Mouse (Mus musculus): Measurements from ENCODE around the gene Sumo1. TPM values are rescaled to one million over a fixed set of nuclear protein-coding genes. Genes with fewer than 3 reads are reported as not detected.
A peak's percentile ranks its signal among the peaks of the same experiment; 100 is the strongest.

Sumo1 gene
- polyA plus RNA-seq, 1 experiment from 2014 or later: 254 TPM

DNA sequence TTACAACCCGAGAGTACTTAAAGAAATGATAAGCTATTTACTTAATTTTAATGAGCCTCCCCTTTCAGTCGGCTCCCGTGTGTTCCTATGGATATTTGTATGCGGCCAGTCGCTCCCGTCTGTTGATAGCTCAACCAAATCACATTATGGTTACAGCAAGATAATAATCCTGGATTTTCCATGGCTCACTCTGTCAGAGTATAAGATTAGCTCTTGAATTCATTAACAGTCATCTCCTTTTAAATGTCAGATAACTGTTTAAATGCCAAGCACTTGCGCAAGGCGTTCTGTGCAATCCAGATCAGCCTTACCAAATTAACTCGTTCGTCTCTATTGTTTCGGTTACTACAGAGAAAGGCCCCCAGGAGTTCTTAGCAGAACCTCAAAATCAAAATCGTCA, 77.8 kb downstream of the Sumo1 start:
- Histone ChIP-seq H3K36me3 (no peaks in the 10 kb centered on the region), H3K4me1 (replicated peaks) (peaks cover 7% of the 10 kb centered on the region; the same call in 1 of the 2 replicates), H3K9ac (no peak overlapping the region), H3K4me3 (peak overlapping the region; percentile 14; the same call in 1 of the 2 replicates), H3K9me3 (replicated peaks) (no peaks in the 10 kb centered on the region), H3K27me3 (replicated peaks) (peaks cover 64% of the 10 kb centered on the region), H3K27ac (ENCODE audit: poor library complexity, severe bottlenecking) (no peak overlapping the region), H3K4me2 (peak overlapping the region; percentile 46)
- ATAC-seq (ENCODE audit: insufficient number of reproducible peaks, low FRiP score): no peak
- WGBS: 27% methylated on average over 12 of the region's 12 CpGs

DNA sequence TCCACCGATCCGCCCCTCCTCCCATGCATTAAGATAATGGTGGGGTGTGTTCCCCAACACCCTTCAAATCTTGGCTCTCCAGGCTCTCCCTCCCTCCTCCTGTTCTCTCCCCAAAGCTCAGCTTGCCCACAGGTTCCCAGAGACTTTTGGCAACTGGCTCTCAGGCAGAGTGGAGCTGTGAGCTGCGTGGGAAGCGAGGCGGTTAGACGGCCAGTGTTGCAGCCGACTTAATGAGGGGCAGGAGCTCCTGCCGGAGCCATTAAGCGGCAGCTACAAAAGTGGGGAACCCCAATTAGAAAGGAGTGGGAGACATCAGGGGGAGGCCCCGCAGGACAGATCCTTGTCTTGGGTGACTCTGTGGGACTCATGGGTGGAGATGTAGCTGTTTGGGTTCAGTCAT, 78.3 kb downstream of the Sumo1 start:
- H3K4me1 ChIP-seq (replicated peaks): peaks cover 7% of the 10 kb centered on the region; the same call in 1 of the 2 replicates
- peak overlapping the region; percentile 46 for H3K4me2 ChIP-seq
- peaks cover 59% of the 10 kb centered on the region for H3K27me3 ChIP-seq (replicated peaks)
- no peaks in the 10 kb centered on the region for H3K9me3 ChIP-seq (replicated peaks)
- ATAC-seq (ENCODE audit: insufficient number of reproducible peaks, low FRiP score): no peak
- no peak overlapping the region for H3K27ac ChIP-seq (ENCODE audit: poor library complexity, severe bottlenecking)
- H3K4me3 ChIP-seq: peak overlapping the region; percentile 14
- H3K9ac ChIP-seq: no peak overlapping the region
- no peaks in the 10 kb centered on the region for H3K36me3 ChIP-seq
- 8% methylated on average over 10 of the region's 10 CpGs for WGBS

- WGBS: 74% methylated on average over 1 of the region's 1 CpGs
- Histone ChIP-seq H3K4me3 (no peak overlapping the region), H3K27me3 (replicated peaks) (peaks cover 44% of the 10 kb centered on the region)
These were observed 81.4 kb downstream of the Sumo1 start for GRCm38 (mm10) chr1:59589271-59589670.

DNA sequence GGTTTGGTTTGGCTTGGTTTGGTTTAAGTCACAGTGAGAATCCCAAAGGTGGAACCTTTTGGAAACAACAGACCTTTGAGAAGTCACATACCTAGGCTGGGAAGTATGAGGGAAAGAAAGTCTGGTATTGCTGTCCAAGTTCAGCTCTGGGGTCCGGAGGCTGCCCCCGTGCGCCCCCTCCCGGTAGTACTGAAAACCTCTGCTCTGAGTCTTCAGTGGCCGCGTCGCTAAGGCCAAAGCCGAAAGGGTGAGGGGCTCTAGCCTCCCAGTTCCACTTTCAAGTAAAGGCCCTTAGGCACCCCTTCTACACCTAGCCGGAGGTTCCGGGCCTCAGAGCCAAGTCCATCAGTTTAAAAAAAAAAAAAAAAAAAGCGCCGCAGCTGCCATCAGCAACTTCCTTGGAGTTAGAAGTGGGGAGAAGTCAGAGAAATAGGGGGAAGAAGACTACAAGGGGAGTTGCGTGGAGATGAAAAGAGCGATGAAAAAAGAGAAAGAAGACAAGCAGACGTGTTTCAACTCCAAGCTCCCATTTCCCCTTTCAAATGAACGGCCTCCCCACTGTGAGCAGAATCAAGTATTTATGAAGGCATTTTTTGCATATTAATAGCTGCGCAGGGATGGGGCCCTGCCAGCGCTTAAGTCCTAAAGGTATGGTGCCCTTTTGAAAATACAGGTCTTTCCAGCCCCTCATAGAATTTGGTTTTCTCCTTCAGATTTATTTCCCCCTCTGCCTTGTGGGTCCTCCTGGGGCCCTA, 85.8 kb downstream of the Sumo1 start:
- no peak overlapping the region for H3K27ac ChIP-seq (ENCODE audit: poor library complexity, severe bottlenecking)
- H3K4me1 ChIP-seq (replicated peaks): peaks cover 13% of the 10 kb centered on the region
- no peaks in the 10 kb centered on the region for H3K36me3 ChIP-seq
- H3K27me3 ChIP-seq (replicated peaks): peaks cover 25% of the 10 kb centered on the region
- H3K4me3 ChIP-seq: 0 out of 2 replicates have a peak overlapping the region, but pooled peaks have one; percentile 15
- peak overlapping the region; percentile 27; the same call in 1 of the 2 replicates for H3K9ac ChIP-seq
- no peaks in the 10 kb centered on the region for H3K9me3 ChIP-seq (replicated peaks)
- no peak for ATAC-seq (ENCODE audit: insufficient number of reproducible peaks, low FRiP score)
- peak overlapping the region; percentile 53 for H3K4me2 ChIP-seq
- WGBS: 14% methylated on average over 18 of the region's 18 CpGs

More at GRCm38 (mm10) chr1:59589271-59589670, 81.4 kb downstream of the Sumo1 start:
- H3K36me3 ChIP-seq: no peaks in the 10 kb centered on the region
- ATAC-seq (ENCODE audit: insufficient number of reproducible peaks, low FRiP score): no peak
- H3K4me1 ChIP-seq (replicated peaks): peaks cover 7% of the 10 kb centered on the region; the same call in 1 of the 2 replicates
- H3K27ac ChIP-seq (ENCODE audit: poor library complexity, severe bottlenecking): no peak overlapping the region
- no peak overlapping the region for H3K9ac ChIP-seq
- no peak overlapping the region for H3K4me2 ChIP-seq
- no peaks in the 10 kb centered on the region for H3K9me3 ChIP-seq (replicated peaks)

DNA sequence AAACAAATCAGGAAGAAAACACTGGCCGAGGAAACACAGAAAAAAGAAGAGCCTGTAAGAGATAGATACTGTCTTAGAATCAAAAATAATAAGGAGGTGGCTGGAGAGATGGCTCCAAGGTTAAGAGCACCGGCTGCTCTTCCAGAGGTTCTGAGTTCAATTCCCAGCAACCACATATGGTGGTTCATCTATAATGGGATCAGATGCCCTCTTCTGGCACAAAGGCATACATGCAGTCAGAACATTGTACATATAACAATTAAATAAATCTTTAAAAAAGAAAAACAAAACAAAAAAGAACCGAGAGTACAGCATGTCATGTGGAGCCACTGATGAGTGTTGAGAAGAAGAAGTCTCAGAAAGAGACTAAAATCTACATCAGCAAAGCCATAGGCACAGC, 89.8 kb downstream of the Sumo1 start:
- ATAC-seq (ENCODE audit: insufficient number of reproducible peaks, low FRiP score): no peak
- 0 out of 2 replicates have a peak overlapping the region, but pooled peaks have one; percentile 38 for H3K27ac ChIP-seq (ENCODE audit: poor library complexity, severe bottlenecking)
- WGBS: 82% methylated on average over 3 of the region's 3 CpGs

DNA sequence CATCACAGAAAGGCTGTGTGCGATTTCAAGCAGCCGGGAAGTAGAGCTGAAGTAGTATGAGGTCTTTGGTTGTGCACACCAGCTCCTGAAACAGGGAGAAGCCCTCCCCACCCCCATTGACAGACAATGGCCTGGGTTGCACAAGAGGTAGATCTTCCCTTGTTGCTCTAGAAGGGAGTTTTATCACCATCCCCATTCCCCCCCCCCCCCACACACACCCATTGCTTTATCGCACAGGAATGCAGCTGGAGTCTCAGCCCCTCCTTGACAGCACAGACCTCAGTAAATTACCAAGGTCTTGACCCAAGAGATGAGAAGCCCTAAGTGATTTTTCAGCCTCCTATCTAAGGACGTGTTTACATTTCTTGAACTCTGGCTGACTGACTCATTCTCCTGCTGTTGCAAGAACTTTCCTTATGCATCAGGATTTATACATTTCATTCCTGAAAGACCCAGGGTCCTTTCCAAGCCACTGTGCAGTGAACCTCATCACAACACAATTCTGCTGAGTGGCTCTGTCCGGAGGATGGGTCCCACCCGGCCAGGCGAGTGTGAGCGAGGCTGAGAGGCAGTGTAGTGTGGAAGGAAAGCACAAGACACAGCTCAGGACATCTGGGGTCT, 90.4 kb downstream of the Sumo1 start:
- H3K27ac ChIP-seq (ENCODE audit: poor library complexity, severe bottlenecking): peak overlapping the region; percentile 38; the same call in 1 of the 2 replicates
- ATAC-seq (ENCODE audit: insufficient number of reproducible peaks, low FRiP score): peak; percentile 53
- 15% methylated on average over 8 of the region's 8 CpGs for WGBS
- H3K4me1 ChIP-seq (replicated peaks): peaks cover 25% of the 10 kb centered on the region
- H3K9me3 ChIP-seq (replicated peaks): no peaks in the 10 kb centered on the region
- H3K36me3 ChIP-seq: no peaks in the 10 kb centered on the region
- H3K9ac ChIP-seq: no peak overlapping the region
- H3K4me3 ChIP-seq: no peak overlapping the region
- H3K4me2 ChIP-seq: peak overlapping the region; percentile 26
- peaks cover 23% of the 10 kb centered on the region; the same call in 1 of the 2 replicates for H3K27me3 ChIP-seq (replicated peaks)

More for the DNA sequence above, 89.8 kb downstream of the Sumo1 start:
- Histone ChIP-seq H3K9ac (no peak overlapping the region), H3K9me3 (replicated peaks) (no peaks in the 10 kb centered on the region), H3K4me2 (no peak overlapping the region), H3K27me3 (replicated peaks) (peaks cover 26% of the 10 kb centered on the region), H3K4me1 (replicated peaks) (peaks cover 25% of the 10 kb centered on the region), H3K36me3 (no peaks in the 10 kb centered on the region), H3K4me3 (no peak overlapping the region)

DNA sequence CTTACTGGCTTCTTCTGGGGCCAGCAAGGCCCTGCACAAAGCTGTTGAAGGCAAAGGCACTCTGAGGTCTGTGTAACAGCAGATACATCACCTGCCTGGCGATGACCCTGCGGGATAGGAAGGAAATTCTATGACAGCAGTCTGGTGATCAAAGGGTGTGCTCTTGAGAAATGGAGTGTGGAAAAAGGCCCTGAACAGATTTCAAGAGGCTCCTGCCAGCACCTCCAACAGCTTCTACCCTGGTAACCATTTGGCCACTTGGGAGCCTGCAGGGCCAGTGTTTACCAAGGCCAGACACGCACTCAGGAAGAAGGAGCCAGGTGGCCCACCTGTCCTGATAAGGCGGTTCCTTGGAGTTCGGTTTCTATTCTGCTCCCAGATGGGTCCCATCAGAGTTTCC, 91.3 kb downstream of the Sumo1 start:
- no peak overlapping the region for H3K27ac ChIP-seq (ENCODE audit: poor library complexity, severe bottlenecking)
- no peak for ATAC-seq (ENCODE audit: insufficient number of reproducible peaks, low FRiP score)
- no peak overlapping the region for H3K4me2 ChIP-seq
- H3K4me3 ChIP-seq: no peak overlapping the region
- 20% methylated on average over 5 of the region's 5 CpGs for WGBS
- no peaks in the 10 kb centered on the region for H3K9me3 ChIP-seq (replicated peaks)
- H3K9ac ChIP-seq: no peak overlapping the region
- H3K4me1 ChIP-seq (replicated peaks): peaks cover 25% of the 10 kb centered on the region
- H3K36me3 ChIP-seq: no peaks in the 10 kb centered on the region
- H3K27me3 ChIP-seq (replicated peaks): peaks cover 23% of the 10 kb centered on the region; the same call in 1 of the 2 replicates

- Histone ChIP-seq H3K4me3 (no peak overlapping the region), H3K27me3 (replicated peaks) (peaks cover 23% of the 10 kb centered on the region), H3K9me3 (replicated peaks) (no peaks in the 10 kb centered on the region), H3K4me1 (replicated peaks) (peaks cover 25% of the 10 kb centered on the region), H3K9ac (no peak overlapping the region), H3K36me3 (no peaks in the 10 kb centered on the region), H3K4me2 (no peak overlapping the region), H3K27ac (ENCODE audit: poor library complexity, severe bottlenecking) (no peak overlapping the region)
- ATAC-seq (ENCODE audit: insufficient number of reproducible peaks, low FRiP score): no peak
- WGBS: 53% methylated on average over 4 of the region's 4 CpGs
These were observed 91.9 kb downstream of the Sumo1 start for GRCm38 (mm10) chr1:59578770-59579169.

DNA sequence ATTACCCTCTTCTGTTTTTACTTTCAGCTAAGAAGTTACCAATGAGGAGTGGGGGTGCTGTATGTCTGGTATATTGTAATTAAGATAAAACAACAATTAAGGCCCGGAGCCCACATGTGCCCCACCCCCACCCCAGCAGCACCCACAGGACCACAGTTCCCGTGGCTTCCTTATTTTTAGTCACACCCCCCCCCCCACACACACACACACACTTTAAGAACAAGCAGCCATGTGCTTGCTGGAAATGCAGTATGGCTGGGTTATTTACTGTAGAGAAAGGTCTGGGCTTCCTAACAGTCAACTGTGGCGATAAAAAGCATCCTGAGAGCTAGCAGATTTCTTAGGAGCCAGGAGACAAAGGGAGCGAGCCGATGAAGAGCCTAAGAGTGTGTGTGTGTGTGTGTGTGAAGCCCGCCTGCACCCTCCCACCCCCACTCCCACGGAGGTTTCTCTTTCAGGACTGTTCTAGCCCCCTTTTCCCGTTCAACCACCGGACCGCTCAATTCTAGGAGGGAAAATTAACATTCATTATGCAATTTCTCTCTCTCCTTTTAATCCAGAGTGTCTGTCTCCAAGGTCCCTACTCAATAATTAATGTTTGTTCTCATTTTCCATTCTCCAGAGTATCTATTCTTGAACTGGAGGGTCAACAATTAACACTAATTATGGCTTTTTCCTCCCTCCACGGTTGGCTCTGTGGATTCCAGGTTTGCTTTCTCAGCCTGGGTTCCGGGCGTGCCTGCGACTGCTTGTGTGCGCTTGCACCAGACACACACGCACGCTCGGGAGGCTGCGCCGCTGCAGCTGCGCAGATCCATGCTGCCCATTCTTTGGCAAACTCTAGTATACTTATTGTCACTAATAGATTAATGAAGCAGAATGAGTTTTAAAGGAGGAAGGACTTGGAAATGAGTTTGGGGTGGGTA, 96.1 kb downstream of the Sumo1 start:
- no peak for ATAC-seq (ENCODE audit: insufficient number of reproducible peaks, low FRiP score)
- peak overlapping the region; percentile 56 for H3K4me2 ChIP-seq
- 38% methylated on average over 21 of the region's 21 CpGs for WGBS
- H3K4me3 ChIP-seq: peak overlapping the region; percentile 10; the same call in 1 of the 2 replicates
- H3K27ac ChIP-seq (ENCODE audit: poor library complexity, severe bottlenecking): no peak overlapping the region
- H3K36me3 ChIP-seq: no peaks in the 10 kb centered on the region
- H3K4me1 ChIP-seq (replicated peaks): peaks cover 10% of the 10 kb centered on the region
- peaks cover 10% of the 10 kb centered on the region; the same call in 1 of the 2 replicates for H3K27me3 ChIP-seq (replicated peaks)
- H3K9me3 ChIP-seq (replicated peaks): no peaks in the 10 kb centered on the region
- H3K9ac ChIP-seq: no peak overlapping the region; the same call in 1 of the 2 replicates

DNA sequence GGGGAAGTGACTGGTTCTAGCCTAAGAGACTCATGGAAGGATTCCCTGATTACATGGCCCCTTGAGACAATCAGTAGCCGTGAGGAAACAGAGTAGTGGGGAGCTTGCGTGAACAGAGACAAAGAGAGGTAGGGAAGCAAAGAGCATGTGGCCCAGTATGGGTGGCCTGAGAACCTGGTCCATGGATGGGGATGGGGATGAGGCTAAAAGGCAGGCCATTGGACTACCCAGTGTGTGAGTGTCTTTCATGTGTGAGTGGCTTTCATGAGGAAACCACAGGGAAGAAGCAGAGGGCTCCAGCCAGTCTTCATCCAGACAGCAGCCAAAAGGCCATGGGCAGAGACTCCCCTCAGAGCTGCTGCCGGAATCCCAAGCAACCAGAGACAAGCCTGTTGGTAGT, 96.8 kb downstream of the Sumo1 start:
- H3K27ac ChIP-seq (ENCODE audit: poor library complexity, severe bottlenecking): no peak overlapping the region

More for the DNA sequence above, 96.8 kb downstream of the Sumo1 start:
- no peak overlapping the region for H3K4me3 ChIP-seq
- H3K27me3 ChIP-seq (replicated peaks): peaks cover 10% of the 10 kb centered on the region; the same call in 1 of the 2 replicates
- WGBS: 69% methylated on average over 3 of the region's 3 CpGs
- no peaks in the 10 kb centered on the region for H3K9me3 ChIP-seq (replicated peaks)
- no peaks in the 10 kb centered on the region for H3K36me3 ChIP-seq
- H3K4me1 ChIP-seq (replicated peaks): 0 out of 2 replicates have a peak, but pooled peaks cover 6% of the 10 kb centered on the region
- no peak overlapping the region for H3K4me2 ChIP-seq
- H3K9ac ChIP-seq: no peak overlapping the region
- no peak for ATAC-seq (ENCODE audit: insufficient number of reproducible peaks, low FRiP score)
